Mouse (Mus musculus) c-Kit-positive CD71-positive TER-119-negative erythroid progenitor cells, embryonic 14.5 days (primary cell): ENCODE measurements around the gene Rab11fip3.

Source experiments
- DNase-seq: peaks from one replicate; pipeline ENCODE4 v3.0.0-alpha.2; 2013; ENCODE audit warnings: low read depth

Rab11fip3 gene

GRCm38 (mm10) chr17:25992274-25992673 is 77.1 kb downstream of the Rab11fip3 start:
- DNase-seq, result no peak

DNA sequence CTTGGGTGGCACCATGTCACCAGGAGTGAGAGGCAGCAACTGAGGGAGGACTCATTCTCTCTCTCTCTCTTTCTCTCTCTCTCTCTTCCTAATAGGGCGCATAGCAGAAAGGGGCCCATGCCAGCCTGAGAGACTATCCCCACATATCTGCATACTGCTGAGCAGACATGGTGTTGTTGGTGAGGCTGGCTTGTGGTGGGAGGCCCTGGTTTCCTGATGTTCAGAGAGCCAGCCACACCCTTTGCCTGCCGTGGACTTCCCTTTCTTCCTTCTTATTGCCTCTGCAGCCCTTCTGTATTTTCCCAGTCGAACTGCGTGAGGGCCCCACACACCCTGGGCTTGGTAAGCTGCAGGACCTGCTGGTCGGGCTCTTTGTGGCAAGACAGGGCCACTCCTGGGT is 79.0 kb downstream of the Rab11fip3 start:
- no peak for DNase-seq

DNA sequence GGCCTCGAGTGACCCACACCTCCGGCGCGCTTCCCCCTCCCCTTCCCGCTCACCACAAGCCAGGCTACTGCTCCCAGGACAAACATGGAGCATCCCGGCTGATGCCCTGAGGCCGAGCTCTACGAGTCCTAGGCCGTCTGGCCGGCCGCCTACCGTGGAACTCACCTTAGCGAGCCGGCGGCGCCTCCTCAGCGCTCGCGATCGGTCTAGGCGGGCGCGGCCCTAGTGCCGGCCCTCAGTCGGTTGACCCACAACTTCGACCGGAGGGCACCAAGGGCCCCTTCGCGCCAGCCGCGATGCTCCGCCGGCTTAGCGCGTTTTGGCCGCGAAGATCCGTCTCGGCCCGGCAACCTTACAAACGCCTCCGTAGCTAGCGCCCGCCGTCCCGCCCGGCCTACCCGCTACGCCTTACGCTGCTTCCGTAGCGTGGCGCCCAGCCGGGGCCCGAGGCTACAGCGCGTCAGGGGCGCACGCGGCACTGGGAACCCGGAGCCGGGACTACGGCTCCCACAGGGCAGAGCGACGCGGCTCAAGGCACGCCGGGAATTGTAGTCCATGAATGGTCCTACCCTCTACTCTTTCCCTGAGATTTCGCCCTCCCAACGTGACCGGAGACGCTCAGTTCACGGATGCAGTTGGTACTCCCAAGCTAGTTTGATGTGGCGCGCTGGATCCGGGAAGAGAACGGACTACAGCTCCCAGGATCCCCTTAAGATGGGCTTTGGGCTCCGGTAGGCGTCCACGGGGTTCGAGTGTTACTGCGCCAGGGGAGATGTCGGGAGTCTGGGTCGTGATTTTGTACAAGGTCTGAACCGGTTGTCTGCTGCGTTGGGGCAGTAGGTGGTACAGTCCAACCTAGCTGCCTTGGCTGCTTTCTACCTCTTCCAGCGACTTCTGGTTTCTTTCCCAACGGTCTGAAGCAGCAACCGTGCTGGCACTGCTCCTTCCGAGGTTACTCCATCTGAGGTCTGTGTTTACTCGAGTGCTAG is 83.8 kb downstream of the Rab11fip3 start, which contains the start of gene Capn15:
Gene Capn15, minus strand, starts transcription at position 491 of the 989 bp plus-strand sequence.
- DNase-seq, result peak; percentile 82

DNA sequence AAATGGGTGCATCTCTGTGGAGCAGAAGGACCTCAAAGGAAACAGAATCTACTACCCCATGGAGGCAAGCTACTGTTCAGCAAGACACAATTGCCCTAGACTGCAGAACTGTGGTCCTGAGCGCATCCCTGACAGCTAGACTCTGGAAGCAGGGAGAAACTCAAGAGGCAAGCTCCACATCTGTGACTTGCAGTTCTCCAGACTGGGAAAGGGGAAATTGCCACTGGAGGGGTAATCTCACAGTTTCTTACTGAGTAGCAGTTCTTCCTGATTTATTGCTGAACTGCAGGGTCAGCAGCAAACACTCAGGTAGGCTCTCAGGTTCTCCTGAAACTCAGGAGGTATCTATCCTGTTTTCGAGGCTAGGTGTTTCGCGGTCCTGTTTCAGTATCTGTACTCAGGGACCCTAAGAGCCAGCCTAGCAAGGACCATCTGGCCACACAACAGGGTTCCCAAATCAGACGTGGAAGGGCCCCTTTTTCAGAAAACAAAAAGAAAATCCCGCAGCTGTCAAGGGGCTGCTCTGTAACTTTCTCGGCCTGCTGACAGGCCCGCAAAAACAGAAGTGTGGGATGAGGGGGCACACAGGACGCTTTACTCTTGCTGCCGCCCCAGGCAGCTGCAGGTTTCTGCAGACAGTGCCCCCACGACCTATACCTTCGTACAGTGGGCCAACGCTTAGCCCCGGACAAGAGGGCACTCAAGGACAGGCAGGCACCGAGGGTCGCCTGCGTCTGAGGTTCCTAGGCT is 84.6 kb downstream of the Rab11fip3 start:
- DNase-seq, result no peak

DNA sequence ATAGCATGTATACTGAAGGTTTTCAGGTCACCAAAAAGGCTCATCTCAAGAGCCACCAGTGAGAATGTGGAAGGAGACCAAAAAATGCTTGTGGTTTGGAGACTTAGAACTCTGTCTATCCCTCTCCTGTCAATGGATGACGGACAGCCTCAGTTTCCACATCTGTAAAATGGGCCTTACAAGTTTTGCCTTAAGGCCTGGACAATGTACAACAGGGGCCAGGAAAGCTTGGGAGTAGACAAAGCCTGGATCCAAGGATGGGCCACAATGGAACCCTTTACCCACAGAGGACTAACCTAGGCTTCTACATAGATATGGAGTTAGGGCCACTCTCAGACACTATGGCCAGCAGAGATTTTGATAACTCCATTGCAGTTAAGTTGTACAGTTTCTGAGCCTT is 85.3 kb downstream of the Rab11fip3 start:
- DNase-seq, result no peak

GRCm38 (mm10) chr17:25982913-25983312 is 86.4 kb downstream of the Rab11fip3 start:
- no peak for DNase-seq

DNA sequence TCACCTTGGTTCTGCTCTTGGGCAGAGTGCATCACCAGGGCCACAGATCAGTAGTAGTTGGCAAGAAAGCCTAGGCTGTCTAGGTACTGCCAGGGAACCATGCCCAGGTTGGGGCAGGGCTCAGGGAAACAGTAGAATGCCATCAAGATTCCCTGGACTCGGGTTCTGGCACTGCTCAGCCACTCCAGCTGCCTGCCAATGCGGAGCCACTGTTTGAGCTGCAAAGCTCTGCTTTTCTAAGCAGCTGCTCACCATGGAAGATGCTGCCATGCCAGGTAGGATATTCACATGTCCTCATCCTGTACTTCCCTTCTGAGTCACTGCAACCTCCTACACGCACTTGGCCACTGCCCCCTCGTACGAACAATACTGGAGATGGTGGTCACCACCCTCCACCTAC is 88.5 kb downstream of the Rab11fip3 start:
- DNase-seq, result no peak

DNA sequence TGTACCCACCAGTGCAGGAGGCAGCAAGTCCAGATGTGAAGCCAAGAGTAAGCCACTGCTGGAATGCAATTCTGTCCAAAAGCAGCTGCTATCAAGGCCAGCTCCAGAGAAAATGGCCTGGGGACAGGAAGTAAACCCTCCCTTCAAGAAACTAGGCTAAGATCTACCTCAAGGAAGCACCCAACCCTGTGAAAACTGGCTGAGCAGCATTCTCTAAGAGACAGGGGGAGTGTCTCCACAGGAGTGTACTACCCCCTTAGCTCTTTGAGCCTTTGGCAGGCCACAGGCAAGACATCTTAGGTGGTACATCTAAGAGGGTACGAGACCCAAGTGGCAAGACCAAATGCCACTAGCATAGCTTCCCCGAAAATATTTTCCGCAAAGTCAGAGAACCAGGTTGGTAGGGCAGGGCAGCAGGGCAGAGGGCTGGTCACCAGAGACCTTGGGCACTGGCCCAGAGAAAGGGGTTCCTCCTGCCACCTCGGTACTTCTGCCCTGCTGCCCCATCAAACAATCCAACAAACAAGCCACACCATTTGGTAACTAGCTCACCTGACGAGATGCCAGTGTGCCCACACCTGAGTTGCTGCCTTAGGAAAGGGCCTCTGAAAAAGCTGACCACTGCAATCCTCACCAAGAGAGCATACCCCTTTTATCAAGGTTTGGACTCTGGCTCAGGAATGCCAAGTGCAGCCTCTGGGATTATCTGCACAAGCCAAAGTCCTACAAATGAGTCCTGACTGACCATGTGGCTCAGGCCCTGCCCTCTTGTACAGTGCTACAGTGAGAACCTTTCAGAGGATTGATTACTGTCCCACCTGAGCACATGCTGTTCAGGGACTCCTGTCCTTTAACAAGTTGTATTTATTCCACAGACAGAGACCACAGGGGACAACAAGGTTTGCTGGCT is 89.3 kb downstream of the Rab11fip3 start:
- no peak for DNase-seq

DNA sequence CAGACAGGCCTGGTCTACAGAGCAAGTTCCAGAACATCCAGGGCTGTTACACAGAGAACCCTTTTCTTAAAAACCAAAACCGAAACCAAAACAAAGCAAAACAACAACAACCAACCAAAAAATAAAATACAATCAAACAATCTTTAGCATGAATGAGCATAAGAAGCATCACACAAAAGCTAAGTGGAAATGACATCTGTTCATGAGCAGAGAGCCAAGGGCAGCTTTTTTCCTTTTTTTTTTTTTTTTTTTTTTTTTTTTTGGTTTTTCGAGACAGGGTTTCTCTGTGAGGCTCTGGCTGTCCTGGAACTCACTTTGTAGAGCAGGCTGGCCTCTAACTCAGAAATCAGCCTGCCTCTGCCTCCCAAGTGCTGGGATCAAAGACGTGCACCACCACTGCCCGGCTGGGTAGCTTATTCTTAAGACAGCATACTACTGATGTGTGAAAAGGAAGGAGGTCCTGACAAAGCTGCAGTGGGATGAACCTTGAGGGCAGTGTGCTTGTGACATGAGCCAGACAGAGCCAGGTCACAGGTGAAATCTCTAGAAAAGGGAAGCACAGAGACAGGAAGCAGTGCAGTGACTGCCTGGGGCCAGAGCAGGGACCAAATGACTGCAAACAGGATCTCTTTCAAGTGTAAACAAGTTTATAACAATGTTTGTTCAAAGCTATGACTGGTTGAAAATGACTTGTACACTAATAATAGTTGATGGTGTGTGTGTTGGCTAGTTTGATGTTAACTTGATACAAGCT is 98.2 kb downstream of the Rab11fip3 start:
- no peak for DNase-seq

DNA sequence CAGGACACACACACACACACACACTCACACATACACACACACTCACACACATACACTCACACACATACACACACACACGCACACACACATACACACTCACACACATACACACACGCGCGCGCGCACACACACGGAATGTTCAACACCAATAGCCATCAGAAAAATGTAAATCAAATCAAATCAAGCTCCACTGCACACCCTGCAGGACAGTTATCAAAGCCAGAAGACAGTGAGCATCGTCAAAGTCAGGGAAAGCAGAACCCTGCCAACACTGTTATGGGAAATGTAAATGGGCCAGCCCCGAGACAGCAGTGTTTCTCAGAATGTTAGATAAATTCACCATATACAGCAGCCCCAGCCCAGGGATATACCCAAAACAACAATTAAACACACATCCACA is 98.9 kb downstream of the Rab11fip3 start:
- no peak for DNase-seq

DNA sequence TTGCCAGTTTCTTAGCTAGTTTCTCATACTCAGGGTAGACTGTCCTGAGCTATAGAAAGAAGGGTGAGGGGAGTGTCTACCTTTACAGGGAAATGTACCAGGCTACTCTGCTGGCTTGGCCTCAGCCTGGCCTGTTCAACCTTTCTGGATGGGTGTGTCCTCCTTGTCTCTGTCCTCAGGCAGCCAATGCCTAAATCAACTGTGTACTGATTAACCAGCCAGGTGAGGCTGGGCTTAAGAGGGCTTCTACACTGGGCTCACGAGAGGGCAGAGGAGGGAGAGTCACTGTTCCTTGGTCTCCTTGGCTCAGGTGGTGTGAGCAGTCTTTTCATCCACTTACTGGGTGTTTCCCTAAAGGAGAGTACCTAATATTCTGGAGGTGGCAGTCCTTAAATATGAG is 101.2 kb downstream of the Rab11fip3 start:
- DNase-seq, result no peak

DNA sequence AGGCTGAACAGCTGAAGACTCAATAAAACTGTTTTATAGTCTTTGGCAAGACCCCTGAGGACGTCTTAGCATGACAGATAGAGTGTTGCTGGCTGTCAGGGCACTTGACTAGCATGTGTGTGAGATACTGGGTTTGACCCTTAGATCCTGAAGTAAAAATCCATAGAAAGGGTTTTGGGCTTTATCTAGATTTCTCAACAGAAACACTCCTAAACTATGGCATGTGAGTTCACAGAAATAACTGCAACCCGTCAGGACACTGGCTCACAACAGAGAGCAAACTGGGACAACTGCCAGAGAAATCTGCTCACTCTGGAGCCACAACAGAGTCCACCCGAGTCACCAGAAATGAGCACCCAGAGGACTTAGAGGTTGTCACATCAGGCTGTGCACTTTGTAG is 101.7 kb downstream of the Rab11fip3 start:
- DNase-seq, result no peak

DNA sequence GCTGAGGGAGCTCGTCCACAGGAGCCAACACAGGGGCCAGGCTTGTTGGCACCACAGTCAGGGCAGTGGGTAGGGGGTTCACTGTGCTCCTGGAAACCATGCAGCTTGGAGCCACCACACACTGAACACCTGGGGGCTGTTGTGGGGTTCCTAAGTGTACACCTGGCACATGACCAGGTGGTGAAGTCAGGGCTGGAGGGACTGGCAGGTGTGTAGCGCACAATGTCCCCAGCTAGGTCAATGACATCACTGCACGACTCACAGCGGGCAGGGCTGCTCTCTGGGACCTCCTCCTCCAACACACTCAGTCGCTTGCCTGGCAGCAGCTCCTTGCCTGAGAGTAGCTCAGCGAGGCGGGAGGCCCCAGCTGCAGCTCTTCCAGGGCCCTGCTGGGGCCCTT is 105.1 kb downstream of the Rab11fip3 start:
- DNase-seq, result no peak

DNA sequence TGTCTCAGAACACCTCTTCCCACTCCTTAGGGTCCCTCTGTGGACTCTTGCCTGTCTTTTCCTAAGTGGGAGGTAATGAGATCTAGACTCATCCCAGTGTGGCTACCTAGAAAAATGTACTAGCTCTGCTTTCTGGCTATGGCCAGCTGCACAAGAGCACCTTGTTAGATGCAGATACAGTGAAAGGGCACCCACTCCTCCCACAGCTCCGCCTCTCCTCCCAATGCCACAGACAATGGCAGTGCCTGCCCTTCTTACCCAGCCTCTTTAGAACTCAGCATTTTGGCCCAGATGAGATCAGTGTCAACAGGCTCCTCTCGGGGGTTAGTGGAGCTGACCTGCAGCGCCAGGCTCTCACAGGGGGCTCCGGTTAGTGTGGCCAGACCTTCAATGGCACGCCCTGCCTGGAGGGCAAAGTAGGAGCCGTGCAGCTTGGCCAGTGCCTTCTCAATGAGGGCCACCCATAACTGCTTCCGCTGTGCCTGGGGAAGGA is 106.9 kb downstream of the Rab11fip3 start:
- no peak for DNase-seq

DNA sequence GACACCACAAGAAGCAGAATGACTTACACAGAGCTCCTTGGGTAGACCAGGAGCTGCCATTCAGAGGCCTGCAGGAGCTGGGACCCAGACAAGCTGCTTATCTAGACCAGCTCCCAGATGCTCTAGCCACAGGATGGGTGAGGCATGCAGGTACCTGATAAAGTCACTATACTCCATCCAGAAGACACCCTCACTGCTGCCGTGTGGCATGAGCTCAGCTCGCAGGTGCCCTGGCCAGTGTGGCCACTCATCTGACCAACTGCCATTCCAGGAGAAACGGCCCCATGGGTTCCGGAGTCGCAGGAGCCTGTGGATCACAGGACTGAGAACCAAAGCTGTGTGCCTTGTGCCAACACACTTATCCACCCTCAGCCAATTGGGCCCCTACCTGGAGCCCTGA is 107.8 kb downstream of the Rab11fip3 start:
- DNase-seq, result peak; percentile 77

- no peak for DNase-seq
Observed at GRCm38 (mm10) chr17:25959630-25960467, 109.5 kb downstream of the Rab11fip3 start.

DNA sequence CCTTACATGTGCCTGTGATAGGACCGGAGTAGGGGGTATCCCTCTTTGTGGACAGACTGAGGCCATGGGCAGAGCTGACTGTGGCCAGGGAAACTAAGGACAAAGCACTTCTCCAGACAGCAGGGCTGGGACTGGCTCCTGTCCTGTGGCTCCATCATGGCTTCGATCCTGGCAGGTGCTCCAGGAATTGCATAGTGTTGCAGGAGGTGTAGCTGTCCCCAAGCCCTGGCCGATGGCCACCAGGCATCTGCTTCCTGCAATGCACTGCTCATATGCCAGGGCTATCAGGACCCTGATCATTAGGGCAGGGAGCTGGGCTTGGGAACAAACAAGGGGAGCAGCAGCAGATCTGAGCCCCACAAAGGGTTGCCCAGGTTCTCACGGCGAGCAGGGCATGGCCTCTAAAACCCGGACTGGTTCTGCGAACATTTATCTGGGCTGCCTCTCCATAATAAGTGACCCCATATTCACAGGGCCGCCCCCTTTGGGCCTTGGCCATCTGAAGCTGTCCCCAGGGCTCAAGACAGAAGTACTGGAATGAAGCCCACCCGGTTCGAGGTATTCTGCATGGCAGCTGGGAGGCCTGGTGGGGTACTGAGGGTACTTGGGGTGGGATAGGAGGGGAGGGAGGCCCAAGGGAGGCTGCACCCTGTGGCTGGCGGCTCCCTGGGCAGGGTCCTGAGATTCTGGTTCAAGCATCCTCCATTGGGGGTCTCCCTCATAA is 110.4 kb downstream of the Rab11fip3 start:
- DNase-seq, result no peak

DNA sequence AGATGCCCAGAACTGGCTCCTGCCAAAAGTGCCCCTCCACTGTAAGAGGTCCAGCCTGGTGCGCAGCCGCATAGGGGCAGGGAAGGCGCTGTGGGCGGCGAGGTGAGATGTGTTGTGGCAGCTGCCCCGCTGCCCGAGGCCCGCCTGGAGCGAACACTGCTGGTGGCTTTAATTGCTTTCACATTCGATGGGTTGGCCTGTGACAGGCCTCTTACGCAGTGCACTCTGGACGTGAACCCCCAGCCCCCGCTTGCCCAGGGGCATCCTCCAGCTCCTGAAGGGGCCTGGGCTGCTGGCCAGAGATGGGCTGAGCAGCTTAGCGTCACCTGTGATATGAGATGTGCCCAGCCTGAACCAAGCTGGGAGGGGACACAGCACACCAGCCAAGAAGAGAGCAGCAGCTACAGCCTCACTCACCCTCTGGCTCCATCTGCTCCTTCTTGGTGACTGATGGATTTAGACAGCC is 111.7 kb downstream of the Rab11fip3 start:
- DNase-seq, result no peak

- no peak for DNase-seq
Observed at GRCm38 (mm10) chr17:25956631-25957030, 112.7 kb downstream of the Rab11fip3 start.
